Mouse (Mus musculus) monocyte, adult 2 months (primary cell): ENCODE data around the gene Ssbp3.

Experiments
- DNase-seq, 2 experiments: peaks; one replicate each; pipeline ENCODE4 v3.0.0; 2022; ENCODE audit warnings: low spot score in 2 of 2, low read depth in 1 of 2

The Ssbp3 gene

DNA sequence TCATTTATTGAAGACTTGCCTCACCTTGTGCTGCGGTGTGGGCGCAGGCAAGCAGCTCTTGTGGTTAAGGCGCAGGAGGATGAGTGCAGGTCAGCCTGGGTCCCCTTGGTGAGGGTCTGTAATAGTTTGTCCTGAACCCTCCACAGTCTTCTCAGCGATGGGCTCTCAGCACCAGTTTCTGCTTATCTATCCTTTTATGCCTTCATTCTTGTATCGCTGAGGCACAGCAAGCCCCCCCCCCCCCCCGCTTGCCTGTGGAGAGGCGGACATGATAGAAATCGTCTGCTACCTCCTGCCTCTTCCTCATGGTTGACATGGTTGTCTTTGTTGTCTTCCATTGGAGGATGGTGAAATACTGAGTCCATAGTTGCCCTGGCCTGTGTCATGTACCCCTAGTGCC is 96.9 kb downstream of the Ssbp3 start:
- DNase-seq, result no peak

DNA sequence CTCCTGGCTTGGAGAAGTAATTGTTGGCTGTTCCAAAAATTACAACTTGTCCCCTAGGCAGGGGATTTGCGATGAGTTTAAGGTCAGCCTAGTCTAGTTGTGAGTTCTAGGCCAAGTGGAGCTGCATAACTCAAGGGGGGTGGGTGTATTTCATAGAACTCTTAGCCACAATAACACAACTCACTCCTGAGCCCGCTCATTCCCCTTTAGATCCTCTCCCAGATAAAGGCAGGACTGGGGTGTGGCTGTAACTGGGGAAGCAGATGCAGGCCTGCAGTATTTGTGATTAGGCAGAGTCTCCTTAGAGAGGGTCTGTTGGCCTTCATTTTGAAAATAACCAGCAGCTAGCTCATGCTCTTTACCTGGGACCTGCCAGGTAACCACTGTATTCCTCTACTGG is 97.7 kb downstream of the Ssbp3 start:
- DNase-seq, result no peak

DNA sequence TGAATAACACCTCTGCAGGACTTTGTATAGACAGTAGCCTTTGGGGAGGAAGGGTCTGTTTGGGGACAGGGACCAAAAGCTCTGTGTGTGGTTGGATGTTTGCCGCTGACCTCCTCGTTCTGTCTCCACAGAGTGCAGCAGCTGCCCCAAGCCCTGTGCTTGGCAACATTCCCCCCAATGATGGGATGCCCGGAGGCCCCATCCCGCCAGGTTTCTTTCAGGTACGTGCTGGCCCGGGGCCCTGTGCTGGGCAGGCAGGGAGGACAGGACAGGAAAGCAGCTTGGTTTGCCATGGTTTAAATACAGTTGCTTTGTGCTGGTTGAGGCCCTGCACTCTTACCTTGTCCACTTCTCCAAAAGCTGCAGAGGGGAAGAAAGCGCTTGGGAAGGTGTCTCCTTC is 99.0 kb downstream of the Ssbp3 start:
- no peak for DNase-seq

DNA sequence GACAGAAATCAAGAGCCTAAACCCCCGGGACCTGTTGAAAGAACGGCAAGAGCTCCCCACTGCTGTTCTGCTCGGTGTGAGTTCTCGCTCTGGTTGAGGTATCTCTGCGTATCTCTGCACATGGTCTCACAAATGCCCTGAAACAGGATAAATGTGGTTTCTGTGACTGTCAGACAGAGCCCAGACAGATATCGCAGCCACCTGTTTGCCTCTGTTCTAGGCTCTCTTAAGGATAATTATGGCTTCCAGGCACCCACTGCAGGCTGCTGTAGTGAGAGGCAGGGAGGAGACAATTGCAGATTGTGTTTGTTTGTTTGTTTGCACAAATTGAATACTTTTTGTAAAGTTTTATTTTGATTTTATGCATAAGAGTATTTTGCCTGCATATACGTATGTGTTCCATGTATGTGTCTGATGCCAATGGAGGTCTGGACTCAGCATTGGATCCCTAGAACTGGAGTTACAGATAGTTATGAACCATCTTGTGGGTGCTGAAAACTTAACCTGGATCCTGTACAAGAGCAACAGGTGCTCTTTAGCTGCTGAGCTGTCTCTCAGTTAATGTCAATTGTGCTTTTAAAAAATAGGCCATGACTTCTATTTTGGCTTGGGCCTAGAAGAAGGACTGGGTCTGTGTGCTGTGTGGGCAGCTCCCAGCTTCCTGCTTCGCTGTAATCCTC is 101.0 kb downstream of the Ssbp3 start:
- DNase-seq, result no peak

DNA sequence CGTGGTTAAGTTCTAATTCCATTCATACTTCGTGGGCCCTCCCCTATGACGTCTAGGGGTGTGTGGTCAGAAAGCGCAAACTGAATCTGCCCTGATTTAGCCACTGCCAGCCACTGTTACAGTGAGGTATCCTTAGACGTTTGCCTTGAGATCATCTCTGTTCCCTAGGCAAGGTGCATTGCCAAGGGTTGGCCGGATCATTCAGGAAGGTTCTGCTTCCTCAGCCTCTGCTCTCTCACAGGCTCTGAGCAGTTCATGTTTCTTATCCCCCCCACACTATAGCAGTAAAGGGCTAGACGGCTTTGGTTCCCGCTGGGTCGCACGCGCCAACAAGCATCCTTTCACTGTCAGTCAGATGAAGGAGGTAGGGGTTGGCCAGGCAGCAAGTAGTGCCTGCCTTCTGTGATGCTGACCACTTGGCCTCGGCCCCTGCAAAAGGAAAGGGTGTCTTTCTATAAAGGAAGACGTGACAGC is 101.5 kb downstream of the Ssbp3 start:
- no peak for DNase-seq

DNA sequence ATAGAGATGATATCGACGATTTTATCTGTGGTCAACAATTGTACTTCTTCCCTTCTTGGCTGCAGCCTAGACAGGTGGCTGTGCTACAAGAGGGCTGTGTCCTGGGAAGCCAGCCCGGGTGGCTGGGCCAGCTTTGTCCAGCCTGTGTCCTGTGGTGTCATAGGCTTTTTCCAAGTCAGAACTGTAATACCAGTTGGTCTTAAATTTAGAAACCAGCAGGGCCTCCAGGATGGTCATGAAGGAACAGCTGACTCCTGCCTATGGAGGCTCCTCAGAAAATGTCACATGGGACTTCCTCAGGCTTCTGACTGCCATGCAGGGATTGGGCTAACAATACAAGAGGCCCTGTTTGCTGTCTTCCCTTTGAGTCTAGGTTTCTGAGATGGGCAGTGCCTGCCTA is 102.1 kb downstream of the Ssbp3 start:
- no peak for DNase-seq

DNA sequence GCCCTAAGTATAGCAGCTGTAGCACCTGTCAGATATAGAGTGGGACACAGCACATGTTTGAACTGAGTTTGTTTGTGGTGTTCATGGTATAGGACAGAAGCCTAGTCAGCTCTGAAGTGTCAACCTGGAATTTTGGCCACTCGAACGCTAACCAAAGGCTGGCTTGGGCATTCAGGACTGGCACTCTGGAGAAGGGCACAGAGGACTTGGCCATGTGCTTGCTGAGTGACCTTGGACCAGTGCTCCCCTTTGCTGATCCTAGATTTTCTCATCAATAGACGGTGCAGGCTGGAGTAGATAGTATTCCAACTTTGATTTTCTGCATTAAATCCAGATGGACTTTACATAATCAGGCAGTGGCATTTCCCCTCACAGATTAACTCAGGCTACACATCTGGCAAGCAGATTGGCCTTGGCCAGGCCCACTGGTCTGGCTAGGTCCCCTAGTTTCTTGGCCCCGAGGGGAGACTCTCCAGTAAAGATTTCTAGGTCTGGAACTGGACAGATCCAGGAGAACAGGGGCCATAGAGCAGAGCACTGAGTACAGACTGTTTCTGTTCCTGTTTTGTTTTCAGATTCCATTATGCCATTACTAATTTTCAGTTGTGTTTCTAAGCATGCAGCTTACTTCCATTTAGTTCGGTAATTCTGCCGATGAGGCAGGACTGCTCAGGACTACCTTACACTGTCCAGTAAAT is 102.8 kb downstream of the Ssbp3 start:
- no peak for DNase-seq

DNA sequence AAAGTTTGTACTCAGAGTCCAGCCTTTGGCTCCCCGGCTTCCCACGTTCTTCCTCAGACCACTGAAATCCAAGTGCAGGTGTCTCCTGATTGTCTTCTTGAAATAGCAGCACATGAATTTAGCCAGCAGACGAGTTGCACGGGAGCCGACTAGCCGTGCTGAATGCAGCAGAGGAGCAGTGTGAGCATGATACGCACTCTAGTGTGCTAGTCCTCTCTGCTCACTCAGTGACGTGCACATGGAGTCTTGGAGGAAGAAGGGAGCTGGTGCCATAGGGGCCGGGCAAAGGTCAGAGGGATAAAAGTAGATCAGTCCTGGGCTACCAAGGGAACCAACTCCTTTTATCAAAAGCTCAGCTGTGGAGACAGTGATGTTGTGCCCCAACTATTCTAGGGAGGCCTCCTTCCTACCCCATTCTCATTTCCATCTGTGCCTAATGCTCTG is 103.3 kb downstream of the Ssbp3 start:
- DNase-seq, result no peak

DNA sequence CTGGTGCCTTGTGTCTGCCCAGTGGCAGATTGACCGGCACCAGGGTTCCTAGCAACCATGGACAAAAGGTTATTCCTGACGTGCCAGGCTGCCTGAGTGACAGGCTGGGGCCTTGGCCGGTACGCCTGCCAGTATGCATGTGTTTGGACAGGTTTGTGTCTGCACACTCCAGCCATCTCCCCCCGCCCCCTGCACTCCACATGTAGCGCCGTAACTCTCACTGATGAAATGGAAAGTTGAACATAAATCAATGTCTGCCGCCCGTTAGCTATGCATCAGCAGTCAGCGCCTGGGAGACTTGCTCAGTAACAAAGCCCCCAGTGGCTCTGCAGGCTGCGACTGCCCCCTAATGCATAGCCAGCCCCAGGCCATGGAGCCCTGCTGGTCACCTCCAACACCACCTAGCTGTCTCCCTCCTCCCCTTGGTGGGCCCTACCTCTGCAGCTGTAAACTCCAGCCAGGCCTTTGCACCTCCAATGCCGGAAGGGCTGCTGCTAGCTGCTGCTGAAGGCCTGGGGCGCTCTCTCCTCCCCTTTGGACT is 105.5 kb downstream of the Ssbp3 start:
- DNase-seq, result no peak

DNA sequence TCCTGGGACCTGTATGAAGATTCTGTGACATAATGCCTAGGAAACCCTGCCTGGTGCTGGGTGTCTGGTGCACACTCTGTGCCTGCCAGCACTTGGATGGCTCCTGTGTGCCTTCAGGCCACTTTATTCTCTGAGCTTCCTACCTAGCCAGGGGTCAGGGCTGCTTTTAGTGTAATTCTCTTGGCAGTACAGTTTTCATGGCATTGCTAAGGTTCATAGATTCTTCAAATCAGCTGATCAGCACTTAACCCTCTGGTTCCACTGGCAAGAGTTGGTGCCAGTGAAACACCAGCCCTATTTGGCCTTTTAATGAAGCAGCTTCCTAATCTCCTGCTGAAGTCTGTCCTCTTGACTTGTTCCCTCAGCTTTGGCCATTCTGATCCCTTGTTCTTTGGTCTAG is 106.8 kb downstream of the Ssbp3 start:
- DNase-seq, result no peak

DNA sequence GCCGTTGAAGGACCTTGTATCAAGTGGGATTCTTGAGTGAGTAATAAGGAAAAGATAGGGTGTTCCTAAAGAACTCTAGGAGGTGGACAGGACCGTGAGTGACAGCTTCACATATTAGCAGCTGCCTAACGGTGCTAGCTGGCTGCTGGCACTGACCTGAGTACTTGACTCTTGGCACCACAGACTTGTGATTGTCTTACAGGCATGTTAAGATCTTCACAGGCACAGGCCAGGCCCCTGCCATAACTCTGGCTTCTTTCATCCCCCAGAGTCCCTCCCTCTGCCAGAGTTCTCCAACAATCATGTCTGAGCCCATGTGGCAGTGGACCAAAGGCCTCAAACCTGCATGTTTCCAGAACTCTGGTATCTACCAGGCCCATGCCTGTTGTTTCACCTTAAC is 108.0 kb downstream of the Ssbp3 start:
- no peak for DNase-seq

DNA sequence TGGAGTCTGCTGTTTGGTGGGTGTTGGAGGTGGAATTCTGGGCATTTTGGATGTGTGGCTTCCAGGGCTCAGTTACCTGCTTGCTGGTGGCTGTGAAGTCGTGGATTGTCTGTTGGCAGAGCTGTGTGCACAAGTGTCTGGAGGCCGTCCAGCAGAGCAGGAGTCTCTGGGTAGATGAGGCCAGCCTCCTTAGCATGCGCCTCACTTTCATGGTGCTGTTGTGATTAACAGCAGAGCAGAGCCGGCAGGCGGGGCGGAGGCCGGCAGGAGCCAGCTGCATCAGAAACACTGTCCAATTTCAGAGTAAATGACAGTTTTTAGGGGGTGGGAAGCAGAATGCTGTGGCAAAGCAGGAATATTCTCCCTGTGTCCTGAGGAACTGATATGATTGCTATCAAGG is 108.5 kb downstream of the Ssbp3 start:
- DNase-seq, result no peak

DNA sequence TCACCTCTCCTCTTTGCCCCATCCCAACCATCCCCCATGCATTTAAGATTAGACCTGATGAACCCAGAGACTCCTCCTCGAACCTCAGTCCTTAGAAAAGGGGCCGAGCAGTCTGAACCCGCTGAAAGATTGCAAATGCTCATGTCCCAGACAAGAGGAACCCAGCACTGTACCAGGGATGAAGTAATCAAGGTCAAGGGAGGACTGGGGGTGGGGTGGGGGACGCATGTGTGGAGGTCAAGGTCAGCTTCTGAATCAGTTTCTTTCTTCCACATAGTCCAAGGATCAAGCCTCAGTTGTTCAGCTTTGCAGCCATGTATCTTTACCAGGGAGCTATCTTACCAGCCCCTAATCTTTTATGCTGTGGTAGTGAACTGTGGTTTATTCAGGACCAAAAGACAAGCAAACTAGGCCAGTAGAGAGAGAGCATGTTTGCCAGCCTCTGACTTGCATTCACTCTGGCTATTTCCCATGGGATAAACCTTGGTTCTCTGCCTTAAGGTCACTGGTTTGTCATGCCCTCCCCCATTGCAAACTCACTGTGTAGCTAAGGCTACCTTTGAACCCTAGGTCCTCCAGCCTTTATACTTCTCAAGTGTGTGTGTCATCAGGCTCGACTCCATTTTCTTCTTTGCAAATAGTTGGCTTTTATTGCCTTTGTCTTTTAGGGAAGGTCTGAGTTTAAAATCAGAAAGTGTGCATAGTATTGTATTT is 109.9 kb downstream of the Ssbp3 start:
- DNase-seq, result no peak

DNA sequence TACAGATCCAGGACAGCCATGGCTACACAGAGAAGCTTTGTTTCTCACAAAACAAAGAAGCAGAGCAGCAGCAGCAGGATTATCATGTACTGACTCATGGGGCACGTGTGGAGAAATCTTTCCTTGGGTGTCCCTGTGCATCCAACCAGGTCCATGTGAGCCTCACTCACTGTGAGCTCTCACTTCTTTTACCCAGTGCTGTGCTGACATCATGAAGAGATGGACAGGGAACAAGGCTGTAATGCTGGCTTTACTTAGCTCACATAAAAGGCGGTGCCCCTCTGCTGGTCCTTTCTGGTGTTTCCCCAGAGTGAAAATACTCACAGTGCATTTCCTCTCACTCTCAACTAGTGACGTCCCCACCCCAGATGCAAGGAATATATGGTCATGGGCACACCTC is 111.0 kb downstream of the Ssbp3 start:
- DNase-seq, result no peak

DNA sequence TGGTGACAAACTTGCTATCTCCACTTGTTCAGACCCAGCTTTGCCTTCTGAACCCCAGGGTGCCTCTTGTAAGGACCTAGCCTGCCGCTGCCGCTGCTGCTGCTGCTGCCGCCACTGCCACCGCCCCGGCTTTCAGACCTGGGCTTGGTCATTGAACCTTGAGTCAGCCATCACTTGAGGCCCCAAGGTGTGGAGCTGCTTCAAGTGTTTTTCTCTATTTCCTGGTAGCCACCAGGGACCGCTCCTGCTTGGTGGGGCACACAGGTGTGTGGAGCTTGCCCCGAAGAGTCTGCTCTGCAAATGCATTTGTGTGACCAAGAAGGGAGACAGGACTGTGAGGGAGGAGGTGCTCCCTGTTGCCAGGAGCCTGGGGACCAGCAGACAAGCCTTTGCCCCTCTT is 114.4 kb downstream of the Ssbp3 start:
- DNase-seq, result no peak

DNA sequence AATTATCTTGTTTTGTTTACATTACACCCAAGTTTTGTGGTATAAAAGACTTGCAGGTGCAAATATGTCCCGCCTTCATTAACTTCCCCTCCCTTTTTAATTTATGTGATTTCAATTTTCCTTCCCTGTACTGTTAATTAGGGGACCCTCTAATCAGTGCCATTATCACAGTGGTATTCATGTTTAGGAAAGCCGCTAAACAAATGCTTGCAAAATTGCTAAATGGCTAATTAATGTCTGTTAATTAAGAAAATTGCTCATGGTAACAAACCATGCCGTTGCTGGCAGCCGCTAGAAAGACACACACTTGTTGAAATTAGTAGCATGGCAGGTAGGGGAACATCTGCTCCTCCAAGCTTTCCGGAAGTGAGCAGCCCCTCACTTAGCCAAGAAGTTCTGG is 114.9 kb downstream of the Ssbp3 start:
- no peak for DNase-seq

DNA sequence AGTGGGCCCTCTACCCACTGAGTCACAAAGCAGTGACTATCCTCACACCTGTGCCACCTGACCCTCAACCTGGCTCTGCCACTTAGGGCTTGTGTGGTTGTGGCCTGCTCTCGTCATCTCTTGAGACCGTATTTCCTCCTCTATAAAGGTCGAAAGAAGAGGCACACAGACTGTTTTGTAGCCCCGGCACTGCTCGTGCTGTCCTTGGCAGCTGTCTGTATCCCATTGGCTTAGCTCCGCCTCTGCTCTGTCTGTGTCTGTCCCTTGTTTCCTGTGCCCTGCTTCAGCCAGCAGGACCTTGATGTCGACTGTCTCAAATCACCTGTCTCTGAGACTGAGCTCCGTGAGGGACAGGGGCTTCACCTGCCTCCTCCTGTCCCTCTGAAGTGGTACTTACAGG is 116.0 kb downstream of the Ssbp3 start:
- no peak for DNase-seq

DNA sequence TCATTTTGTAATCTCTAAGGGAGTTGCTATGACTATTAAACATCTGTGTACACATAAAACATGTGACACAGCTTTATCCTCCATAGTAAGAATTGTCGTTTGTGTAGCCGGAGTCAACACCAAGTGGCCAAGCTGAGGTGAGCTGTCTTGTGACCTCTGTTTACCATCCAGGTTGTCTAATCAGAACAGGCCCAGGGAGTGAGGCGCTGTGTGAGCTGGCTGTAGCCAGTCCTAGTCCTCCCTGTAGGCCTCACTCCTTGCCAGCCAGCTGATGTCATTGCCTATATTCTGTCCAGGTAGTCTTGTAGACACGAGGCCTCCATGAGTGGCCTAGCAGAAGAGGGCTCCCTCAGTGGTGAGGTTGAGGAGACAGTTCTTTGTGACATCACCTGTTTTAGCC is 125.2 kb downstream of the Ssbp3 start:
- no peak for DNase-seq

DNA sequence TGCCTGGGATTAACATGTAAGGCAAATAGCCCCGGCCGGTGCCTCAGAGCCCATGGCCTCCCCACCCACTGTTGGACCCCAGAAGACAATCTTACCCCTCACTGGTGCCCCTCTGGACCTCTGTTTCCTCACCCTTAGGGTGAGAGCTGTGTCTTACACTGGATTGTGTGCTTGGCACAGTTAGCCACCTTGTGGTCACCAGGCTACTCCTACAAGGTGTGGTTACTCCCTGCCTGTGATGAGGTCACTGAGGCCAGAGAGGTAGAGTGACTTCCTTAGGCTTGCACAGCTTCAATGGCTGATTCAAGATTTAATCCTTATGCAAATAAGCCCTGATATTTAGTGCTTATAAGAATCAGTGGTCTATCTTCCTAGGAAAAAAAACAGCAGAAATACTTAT is 126.5 kb downstream of the Ssbp3 start:
- no peak for DNase-seq

DNA sequence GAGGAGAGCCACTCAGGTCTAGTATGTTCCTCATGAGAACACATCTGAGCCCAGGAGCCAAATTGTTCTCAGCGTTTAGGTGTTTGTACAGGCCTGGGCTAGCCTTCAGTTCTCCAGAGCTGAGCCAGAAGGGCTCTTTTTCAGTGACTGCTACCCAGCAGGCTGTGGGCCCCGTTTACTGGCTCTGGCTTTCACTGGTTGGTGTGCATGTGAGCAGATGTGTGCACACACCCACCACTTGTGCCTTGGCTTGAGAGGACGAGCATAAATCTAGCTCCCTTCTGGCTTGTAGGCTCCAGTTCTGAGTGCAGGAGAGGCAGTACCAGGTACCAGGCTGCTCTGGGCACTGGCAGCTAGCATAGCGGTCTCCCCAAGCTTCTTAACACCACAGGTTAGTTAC is 127.8 kb downstream of the Ssbp3 start:
- DNase-seq, result no peak

DNA sequence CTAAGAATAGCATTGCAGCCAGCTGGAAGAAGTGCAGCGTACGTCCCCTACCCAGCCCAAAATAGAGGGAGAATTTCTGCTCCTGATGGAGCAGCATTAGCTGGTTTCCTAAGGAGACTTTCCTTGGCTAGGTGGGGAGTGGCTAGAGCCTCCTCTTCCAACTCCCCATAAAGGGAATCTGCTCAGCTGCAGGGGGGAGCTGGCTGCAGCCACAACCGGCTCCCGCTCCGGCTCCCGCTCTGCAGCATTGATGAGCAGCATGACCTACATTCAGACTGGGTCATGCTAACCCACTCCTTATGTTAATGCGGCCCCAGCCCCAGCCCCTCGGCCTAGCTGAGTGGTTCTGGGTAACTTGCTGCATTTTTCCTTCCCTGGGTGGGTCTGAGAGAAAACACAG is 128.8 kb downstream of the Ssbp3 start:
- no peak for DNase-seq

DNA sequence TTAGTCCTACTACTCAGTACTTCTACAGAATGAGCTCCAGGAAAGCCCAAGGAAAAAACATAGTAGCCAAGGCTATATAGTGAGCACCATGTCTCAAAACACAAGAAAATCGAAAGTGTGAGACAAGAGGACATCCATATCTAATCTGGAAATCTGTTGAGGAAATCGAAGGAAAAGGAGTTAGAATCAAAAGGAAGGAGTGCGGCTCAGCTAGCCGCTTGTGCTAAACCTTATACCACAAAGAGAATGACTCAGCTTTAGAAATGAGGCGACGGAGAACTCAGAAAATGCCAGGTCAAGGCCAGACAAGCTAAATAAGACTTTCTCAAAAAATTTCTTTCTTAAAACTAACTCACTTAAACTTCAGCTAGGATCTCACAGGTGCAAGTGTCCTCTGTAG is 131.8 kb downstream of the Ssbp3 start:
- no peak for DNase-seq
